Comparison of ENCODE assay signal across 10 mouse cellular contexts in the genomic region with DNA sequence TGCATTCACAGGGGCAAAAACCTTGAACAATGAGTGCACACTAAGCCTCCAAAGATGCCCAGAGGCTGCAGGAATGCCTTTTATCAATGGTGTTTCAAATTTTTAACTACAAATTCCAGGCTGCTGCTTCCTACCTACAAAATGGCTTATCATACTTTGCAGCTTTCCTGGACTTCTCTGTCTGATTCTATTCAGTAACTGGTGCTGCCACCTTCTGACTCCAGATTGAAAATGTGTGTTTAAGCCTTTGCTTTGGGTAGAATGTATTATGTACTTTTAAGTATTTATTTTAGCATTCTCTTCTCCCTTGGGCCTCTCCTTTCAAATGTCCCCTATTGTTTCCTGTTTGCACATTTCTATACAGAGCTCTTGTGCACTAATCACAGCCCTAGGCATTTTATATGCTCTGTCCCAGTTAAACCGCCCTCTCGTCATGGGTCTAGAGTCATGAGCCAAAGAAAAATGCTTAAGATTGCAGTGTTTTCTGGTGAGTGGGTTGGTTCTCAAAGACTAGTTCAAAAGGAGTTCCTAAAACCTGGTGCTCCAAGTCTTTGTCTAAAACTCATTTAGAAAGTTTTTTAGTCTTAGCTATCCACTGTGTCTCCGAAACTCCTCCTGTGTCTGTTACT.
DNase-seq lines count a peak whose midpoint lies in the region; ATAC-seq lines count a peak whose summit lies in the region.
"Had no signal": no experiment of that assay in that cellular context is flagged by ENCODE, and none has a peak within 500 bp of the region (broad histone marks: within the 10 kb centered on the region; RNA-seq: fewer than 3 reads in every experiment).

No protein-coding gene starts in this region.

- intact Hi-C loops in left cerebral cortex, postnatal 14 days (cut with DNase I): loop anchor here (10.0 kb wide), 1 partner anchor 473 kb away; a partner anchor contains a TSS

- WGBS in hindbrain, embryonic 14.5 days: 86% methylated on average over 3 of the region's 3 CpGs
- WGBS in hindbrain, embryonic 10.5 days: 85% methylated on average over 3 of the region's 3 CpGs

- no peak overlapping the region for H3K4me2 ChIP-seq in hindbrain, embryonic 14.5 days (replicated peaks)

- H3K27me3 ChIP-seq in hindbrain, embryonic 14.5 days (ENCODE audit: control insufficient read depth, insufficient read depth, low read length): no peaks in the 10 kb centered on the region
- no peaks in the 10 kb centered on the region for H3K27me3 ChIP-seq in hindbrain, embryonic 10.5 days (ENCODE audit: insufficient read depth, poor library complexity, severe bottlenecking)

- no peak overlapping the region for H3K27ac ChIP-seq in hindbrain, embryonic 14.5 days
- H3K27ac ChIP-seq in hindbrain, embryonic 10.5 days: no peak overlapping the region
- H3K27ac ChIP-seq: liver, embryonic 14.5 days had no signal

- no peaks in the 10 kb centered on the region for H3K36me3 ChIP-seq in hindbrain, embryonic 14.5 days (replicated peaks; ENCODE audit: control insufficient read depth, insufficient read depth)
- H3K36me3 ChIP-seq in hindbrain, embryonic 10.5 days: no peaks in the 10 kb centered on the region

- peak; percentile 69 for DNase-seq in hindbrain, embryonic 14.5 days (ENCODE audit: low spot score)
- DNase-seq in hindbrain, embryonic 10.5 days (ENCODE audit: low spot score): no peak
- DNase-seq in Muller cell, postnatal 12 days (ENCODE audit: inconsistent ontology term): peak; percentile 23
- DNase-seq in cerebellum, postnatal 14 days: peak; percentile 31 to 36
- DNase-seq in left cerebral cortex, postnatal 14 days (ENCODE audit: low spot score in 2 of 2): peak; percentile 40 to 46
- DNase-seq in adrenal gland, postnatal 25 days: no peak
- no peak for DNase-seq in urinary bladder, adult 2 months (ENCODE audit: low spot score)
- no peak for DNase-seq in urinary bladder, postnatal 10 days (ENCODE audit: low spot score)
- DNase-seq: kidney, adult 11 months had no signal

- ATAC-seq in hindbrain, embryonic 14.5 days (ENCODE audit: low FRiP score): no peak

- no peaks in the 10 kb centered on the region for H3K4me1 ChIP-seq in hindbrain, embryonic 14.5 days (replicated peaks; ENCODE audit: control insufficient read depth, insufficient read depth, low read length)
- no peaks in the 10 kb centered on the region for H3K4me1 ChIP-seq in hindbrain, embryonic 10.5 days (replicated peaks)

- H3K9me3 ChIP-seq in hindbrain, embryonic 14.5 days (ENCODE audit: control insufficient read depth, low read length): no peaks in the 10 kb centered on the region
- H3K9me3 ChIP-seq in hindbrain, embryonic 10.5 days: no peaks in the 10 kb centered on the region

- no peak overlapping the region for H3K4me3 ChIP-seq in hindbrain, embryonic 14.5 days (replicated peaks; ENCODE audit: low read length)
- H3K4me3 ChIP-seq in hindbrain, embryonic 10.5 days: no peak overlapping the region

- no peak overlapping the region for H3K9ac ChIP-seq in hindbrain, embryonic 14.5 days
- H3K9ac ChIP-seq: liver, embryonic 14.5 days had no signal

Comparison
In these comparisons a context has a peak if more than half of its experiments do, and no peak if none do; other contexts are left out.
1. DNase-seq: peak in hindbrain, embryonic 14.5 days (single experiment), Muller cell, postnatal 12 days (single experiment), cerebellum, postnatal 14 days (2 of 2) and left cerebral cortex, postnatal 14 days (2 of 2); none in hindbrain, embryonic 10.5 days (single experiment), adrenal gland, postnatal 25 days (single experiment), urinary bladder, adult 2 months (single experiment) and urinary bladder, postnatal 10 days (single experiment).